Mouse (Mus musculus) erythroblast, embryonic 14.5 days (primary cell): ENCODE results near the gene Astn2.

Experiments used
- GATA1 ChIP-seq: IDR thresholded peaks from 2 replicates; pipeline ENCODE4 v1.6.1; 2012; ENCODE audit warnings: low read length, inconsistent platforms, mixed read lengths
- TAL1 ChIP-seq: IDR thresholded peaks from 3 replicates; pipeline ENCODE4 v1.6.1; 2012; ENCODE audit warnings: low read length, inconsistent platforms, mixed read lengths

- TF ChIP-seq TAL1 (no peak), GATA1 (no peak)
Measured at GRCm38 (mm10) chr4:65496463-65496834, 908.0 kb downstream of the Astn2 start.
